Mouse (Mus musculus) cortical plate, adult 2 months (tissue): ENCODE data around the gene Zfp180. TPM values are rescaled to one million over a fixed set of nuclear protein-coding genes. Genes with fewer than 3 reads are reported as not detected.
A peak's percentile ranks its signal among the peaks of the same experiment; 100 is the strongest.
"Not testable (repeated sequence)": the region's sequence is repeated elsewhere in the genome, so short reads cannot be mapped to it uniquely, and the experiment has no call there.

ENCODE experiments used
- H3K27ac ChIP-seq: fragments of 200-500 bp; 2 replicates; pipeline ENCODE4 v1.5.1; 2012; ENCODE audit warnings: low read length, control low read depth, inconsistent platforms; ENCODE audit not compliant: insufficient read depth
- H3K4me1 ChIP-seq: fragments of 200-500 bp; 2 replicates; pipeline ENCODE4 v1.6.1; 2011; ENCODE audit warnings: low read length; ENCODE audit not compliant: control insufficient read depth, insufficient read depth
- H3K4me3 ChIP-seq: fragments of 200-500 bp; 2 replicates; pipeline ENCODE4 v1.5.1; 2011; ENCODE audit warnings: mild to moderate bottlenecking, low read length, control low read depth; ENCODE audit not compliant: insufficient read depth
- CTCF ChIP-seq: fragments of 200-500 bp; IDR thresholded peaks from 2 replicates; pipeline ENCODE4 v1.5.1; 2011; ENCODE audit warnings: mild to moderate bottlenecking, control low read depth, low read length; ENCODE audit not compliant: insufficient read depth; ENCODE audit errors: extremely low read depth
- POLR2A ChIP-seq: fragments of 200-500 bp; IDR thresholded peaks from 2 replicates; pipeline ENCODE4 v1.6.1; 2011; ENCODE audit warnings: mild to moderate bottlenecking, low read length, control low read depth; ENCODE audit not compliant: insufficient read depth; ENCODE audit errors: extremely low read depth
- polyA plus RNA-seq: library from polyadenylated mRNA; depleted of rRNA; stranded (reverse); fragments of >200 nt; gene quantifications from 2 replicates; pipeline ENCODE4 v1.2.3, GENCODE M21; 2012; rRNA removed

Zfp180 gene
- 39.0 and 42.0 TPM in 2 replicates for polyA plus RNA-seq

DNA sequence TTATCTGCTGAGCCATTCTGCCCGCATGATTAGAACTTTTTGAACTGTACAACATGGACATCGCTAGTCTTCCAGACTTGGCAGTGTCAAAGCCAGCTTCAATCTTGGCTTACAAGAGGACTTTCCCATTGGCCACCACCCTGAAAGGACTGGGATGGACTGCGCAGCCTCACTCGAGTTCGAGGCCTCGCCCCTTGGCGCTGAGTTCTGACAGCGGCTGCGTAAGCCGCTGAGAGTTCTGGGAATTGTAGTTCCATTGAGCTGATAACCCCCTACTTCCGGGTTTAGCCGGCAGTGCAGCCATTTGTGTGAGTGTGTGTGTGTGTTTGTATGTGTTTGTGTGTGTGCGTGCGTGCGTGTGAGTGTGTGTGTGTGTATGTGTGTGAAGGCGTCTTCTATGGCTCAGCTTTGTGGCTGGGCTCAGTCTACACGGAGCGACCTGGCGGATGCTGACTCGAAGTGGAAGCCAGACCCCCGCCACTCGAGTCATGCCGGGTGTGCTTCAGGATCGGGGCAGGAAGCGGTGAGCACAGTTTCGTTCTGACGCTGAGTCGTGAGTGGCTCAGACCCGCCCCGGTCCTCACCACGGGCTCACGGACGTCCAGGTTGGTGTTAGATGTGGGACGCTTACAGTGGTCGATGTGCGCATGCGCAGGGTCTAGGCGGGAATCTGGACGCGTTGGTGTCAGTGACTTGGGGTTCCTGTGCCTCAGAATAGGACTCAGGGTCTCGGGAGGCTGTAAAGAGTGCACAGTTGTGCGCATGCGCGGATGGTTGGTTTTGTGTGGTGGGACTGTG, at the start of gene Zfp180:
Zfp180 (plus strand) TSS at position 291 of the 798 bp plus-strand sequence.
- Histone ChIP-seq H3K4me3 (peak within 1 kb of the TSS; percentile 92), H3K4me1 (peaks cover 6% of the 10 kb centered on the region; the same call in 1 of the 2 replicates), H3K27ac (peak within 1 kb of the TSS; percentile 79)
- TF ChIP-seq CTCF (no peak), POLR2A (peak; percentile 46; the same call in 1 of the 2 replicates)

GRCm38 (mm10) chr7:24052660-24053304, 28.9 kb upstream of the Zfp180 start, which contains the start of gene Vmn1r183:
Gene Vmn1r183, plus strand, starts transcription at chr7:24053254.
- H3K27ac ChIP-seq: no peak within 1 kb of the TSS

DNA sequence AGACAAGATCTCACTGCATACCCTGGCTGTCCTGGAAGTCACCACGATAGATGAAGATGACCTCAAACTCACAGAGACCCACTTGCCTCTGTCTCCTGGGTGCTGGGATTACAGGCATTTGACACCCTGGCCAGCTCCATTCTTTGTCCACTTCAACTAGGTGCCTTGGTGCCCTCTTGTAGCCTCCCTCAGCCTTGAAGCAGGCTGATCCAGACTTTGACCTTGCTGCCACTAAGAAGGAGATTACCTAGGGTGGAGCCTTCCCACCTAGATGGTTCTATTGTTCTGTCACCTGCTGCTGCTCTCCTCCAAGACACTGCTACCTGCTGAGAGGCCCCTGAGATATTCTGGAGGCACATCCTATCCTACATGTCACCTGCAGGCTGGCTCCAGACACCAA, 7.3 kb upstream of the Zfp180 start:
- not testable (repeated sequence) for H3K4me1 ChIP-seq, H3K4me3 ChIP-seq, H3K27ac ChIP-seq

More at GRCm38 (mm10) chr7:24052660-24053304, 28.9 kb upstream of the Zfp180 start, which contains the start of gene Vmn1r183:
- TF ChIP-seq CTCF (no peak), POLR2A (no peak)
- no peak within 1 kb of the TSS for H3K4me3 ChIP-seq
- no peaks in the 10 kb centered on the region for H3K4me1 ChIP-seq

DNA sequence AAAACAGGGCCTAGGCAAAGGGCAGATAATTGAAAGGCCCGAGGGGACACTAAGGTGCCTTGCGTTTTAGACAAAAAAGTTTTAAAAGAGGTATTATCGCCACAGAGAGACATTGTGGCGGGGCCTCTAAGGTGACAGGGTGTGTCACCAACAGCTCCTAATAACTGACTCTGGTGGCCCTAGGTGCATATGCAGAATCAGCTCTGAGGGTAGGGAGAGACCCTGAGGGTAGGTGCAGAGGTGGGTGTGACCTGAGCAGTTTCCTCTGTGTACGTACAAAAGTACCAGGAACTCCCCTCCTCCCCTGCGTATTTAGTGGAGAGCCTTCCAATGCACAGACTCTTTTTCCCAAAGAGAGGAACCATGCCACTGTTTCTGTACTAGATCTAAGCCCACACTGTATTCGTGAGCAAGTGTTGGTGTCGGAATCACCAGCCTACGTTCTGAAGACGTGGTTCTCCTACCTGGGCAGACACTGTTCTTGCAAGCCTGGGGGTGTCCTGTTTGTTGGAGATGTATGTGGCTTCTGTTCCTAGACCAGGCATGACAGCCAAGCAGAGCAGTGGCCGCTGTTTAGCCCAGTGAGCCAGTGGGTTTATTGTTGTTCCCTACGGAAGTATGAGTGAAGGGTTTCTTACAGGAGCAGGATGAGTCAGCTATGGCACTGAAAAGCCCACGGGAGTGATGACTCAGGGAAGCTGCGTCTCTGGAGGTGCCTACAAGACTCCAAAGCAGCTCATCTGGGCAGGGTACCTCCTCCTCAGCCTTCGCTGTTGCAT, 922 bp downstream of the Zfp180 start:
- Histone ChIP-seq H3K4me3 (peak overlapping the region; percentile 92), H3K4me1 (peaks cover 6% of the 10 kb centered on the region; the same call in 1 of the 2 replicates), H3K27ac (0 out of 2 replicates have a peak overlapping the region, but pooled peaks have one; percentile 79)
- TF ChIP-seq POLR2A: no peak
- TF ChIP-seq CTCF: no peak

- Histone ChIP-seq H3K4me3 (no peak overlapping the region), H3K4me1 (peaks cover 6% of the 10 kb centered on the region; the same call in 1 of the 2 replicates), H3K27ac (no peak overlapping the region)
- TF ChIP-seq CTCF (no peak), POLR2A (no peak)
These were observed 5.1 kb downstream of the Zfp180 start for GRCm38 (mm10) chr7:24086871-24087270.

DNA sequence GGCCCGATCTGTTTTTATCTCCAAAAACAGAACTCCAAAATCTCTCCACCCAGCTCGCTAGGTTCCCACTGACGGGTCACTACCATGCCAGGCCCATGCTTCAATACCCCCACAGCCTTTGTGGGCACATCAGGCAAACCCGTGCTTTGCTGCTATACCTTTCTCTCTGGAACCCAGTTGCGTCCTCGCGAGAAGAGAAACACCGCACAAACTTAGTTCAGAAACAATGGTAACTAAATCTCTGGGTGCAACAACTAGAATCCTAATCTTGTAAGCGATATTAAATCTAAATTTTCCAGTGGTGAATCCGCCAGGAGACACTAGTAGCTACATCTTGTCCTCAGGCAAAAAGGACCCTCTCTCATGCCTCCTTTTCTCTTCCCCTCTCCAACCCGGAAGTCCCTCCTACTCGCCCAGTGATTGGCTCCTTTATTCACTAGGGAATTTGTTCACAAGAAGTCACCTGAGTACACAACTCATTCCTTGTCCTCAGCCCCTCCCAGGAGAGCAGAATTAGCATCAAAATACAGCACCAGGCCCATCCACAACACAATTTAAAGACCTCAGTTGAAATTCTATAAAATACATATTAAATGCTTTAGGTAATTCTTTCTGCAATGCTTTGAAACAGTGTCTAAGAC, 5.9 kb downstream of the Zfp180 start:
- peaks cover 6% of the 10 kb centered on the region; the same call in 1 of the 2 replicates for H3K4me1 ChIP-seq
- no peak overlapping the region for H3K27ac ChIP-seq
- TF ChIP-seq POLR2A (no peak), CTCF (no peak)
- H3K4me3 ChIP-seq: no peak overlapping the region

DNA sequence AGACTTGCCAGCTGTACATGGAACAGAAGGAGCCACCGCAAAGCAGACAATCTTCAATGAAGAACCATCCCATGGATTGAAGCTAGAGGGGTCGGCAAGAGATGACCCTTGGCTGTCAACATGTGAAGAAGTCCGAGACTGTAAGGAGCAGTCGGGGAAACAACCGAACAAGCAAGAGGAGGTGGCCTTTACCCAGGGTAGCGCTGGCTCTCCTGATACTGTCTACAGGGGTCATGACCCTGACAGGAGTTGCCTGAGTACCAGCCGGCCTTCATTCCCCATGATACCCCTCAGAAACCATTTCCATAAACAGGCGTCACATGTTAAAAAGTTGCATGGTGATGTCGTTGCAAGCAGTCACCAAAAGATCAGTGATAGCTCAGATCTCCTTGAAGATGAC, 22.7 kb downstream of the Zfp180 start:
- H3K4me1 ChIP-seq: no peaks in the 10 kb centered on the region
- no peak overlapping the region for H3K4me3 ChIP-seq
- no peak for TF ChIP-seq CTCF
- TF ChIP-seq POLR2A: no peak
- no peak overlapping the region for H3K27ac ChIP-seq

- Histone ChIP-seq H3K4me3 (no peak overlapping the region), H3K4me1 (no peaks in the 10 kb centered on the region)
- no peak for TF ChIP-seq POLR2A
- no peak for TF ChIP-seq CTCF
These were observed 23.5 kb downstream of the Zfp180 start for GRCm38 (mm10) chr7:24105144-24105703.

GRCm38 (mm10) chr7:24110839-24111238, 29.1 kb downstream of the Zfp180 start:
- Histone ChIP-seq H3K27ac (no peak overlapping the region), H3K4me1 (no peaks in the 10 kb centered on the region), H3K4me3 (no peak overlapping the region)
- no peak for TF ChIP-seq CTCF
- TF ChIP-seq POLR2A: no peak

More at GRCm38 (mm10) chr7:24105144-24105703, 23.5 kb downstream of the Zfp180 start:
- H3K27ac ChIP-seq: no peak overlapping the region
